Mouse (Mus musculus) Patski (cell line): ENCODE measurements around the gene Tnni3k. TPM values are rescaled to one million over a fixed set of nuclear protein-coding genes. Genes with fewer than 3 reads are reported as not detected.

Source experiments
- ATAC-seq: fragments of 100-300 bp; one replicate; pipeline ENCODE4 v1.8.0; 2021
- CTCF ChIA-PET: fragments of 350-600 bp; sonication (Branson Sonifier 250); formaldehyde crosslinking; loops from one replicate; lab custom pipeline; 2022; ENCODE audit warnings: inconsistent platforms; lab: Charles Lee
- POLR2A ChIA-PET: fragments of 350-600 bp; sonication (Branson Sonifier 250); formaldehyde crosslinking; loops from one replicate; lab custom pipeline; 2022; ENCODE audit warnings: antibody characterized with exemption, inconsistent platforms; lab: Charles Lee
- DNase-seq: peaks from one replicate; pipeline ENCODE4 v3.0.0-alpha.2; 2011; ENCODE audit warnings: low read depth, low spot score
- H3K27me3 ChIP-seq: fragments of 371-371 bp; one replicate; pipeline ENCODE4 v1.5.1; 2021
- CTCF ChIP-seq: fragments of 100-300 bp; IDR thresholded peaks from one replicate; pipeline ENCODE4 v1.5.1; 2021
- in situ Hi-C: fragments of 300-500 bp; cut with MboI; formaldehyde crosslinking; loops from 3 replicates; pipeline ENCODE4 v1.11.1; 2018; ENCODE audit warnings: low pct_unique_long_range_greater_than_20kb, mixed read lengths
- polyA plus RNA-seq: library from polyadenylated mRNA; unstranded; gene quantifications from one replicate; pipeline ENCODE4 v1.2.3, GENCODE M21; 2021

The Tnni3k gene
- polyA plus RNA-seq, 1 experiment from 2014 or later, result not detected

- ATAC-seq (no peak), DNase-seq (no peak)
- H3K27me3 ChIP-seq, result no peaks in the 10 kb centered on the region
- CTCF ChIA-PET, result interaction anchor here (1.5 kb wide), 1 partner anchor 29 kb away, joined by 3 read pairs; no protein-coding TSS in a partner anchor
- in situ Hi-C loops, result no loop called here
- POLR2A ChIA-PET, result interaction anchor here (0.6 kb wide), 1 partner anchor 16 kb away, joined by 3 read pairs; no protein-coding TSS in a partner anchor
- no peak for TF ChIP-seq CTCF
Observed at GRCm38 (mm10) chr3:154953088-154953487, 102.1 kb downstream of the Tnni3k start.

GRCm38 (mm10) chr3:154949551-154949950, 105.7 kb downstream of the Tnni3k start:
- ChIA-PET CTCF (no interaction called here), POLR2A (no interaction called here)
- H3K27me3 ChIP-seq, result no peaks in the 10 kb centered on the region
- ATAC-seq (no peak), DNase-seq (no peak)
- in situ Hi-C loops, result no loop called here
- no peak for TF ChIP-seq CTCF

- ChIA-PET POLR2A (no interaction called here), CTCF (no interaction called here)
- DNase-seq (no peak), ATAC-seq (no peak)
- no peak for TF ChIP-seq CTCF
- no peaks in the 10 kb centered on the region for H3K27me3 ChIP-seq
- in situ Hi-C loops, result no loop called here
Observed at GRCm38 (mm10) chr3:154945688-154946161, 109.5 kb downstream of the Tnni3k start.

DNA sequence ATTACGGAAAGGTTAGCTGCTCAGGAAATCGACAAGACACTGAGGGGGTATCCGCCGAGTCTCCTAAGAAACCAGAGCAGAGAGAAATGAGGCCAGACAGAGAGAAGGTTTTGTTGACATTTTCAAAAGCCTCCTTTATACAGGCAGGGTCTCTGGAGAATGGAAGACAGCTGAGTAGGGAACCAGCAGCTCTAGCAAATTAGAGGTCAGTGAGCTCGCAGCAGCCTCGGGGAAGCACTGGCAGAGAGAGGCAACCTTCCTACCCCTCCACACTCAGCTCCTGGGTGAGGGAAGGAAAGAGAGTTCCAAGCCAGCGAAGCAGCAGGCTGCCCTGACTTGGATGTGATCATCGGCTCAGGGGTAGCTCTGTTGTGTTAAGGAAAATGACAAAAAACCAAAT, 127.5 kb downstream of the Tnni3k start:
- ATAC-seq (no peak), DNase-seq (no peak)
- no peaks in the 10 kb centered on the region for H3K27me3 ChIP-seq
- POLR2A ChIA-PET, result no interaction called here
- CTCF ChIA-PET, result interaction anchor here (1.1 kb wide), 1 partner anchor 40 kb away, joined by 3 read pairs; no protein-coding TSS in a partner anchor
- no peak for TF ChIP-seq CTCF
- in situ Hi-C loops, result no loop called here

DNA sequence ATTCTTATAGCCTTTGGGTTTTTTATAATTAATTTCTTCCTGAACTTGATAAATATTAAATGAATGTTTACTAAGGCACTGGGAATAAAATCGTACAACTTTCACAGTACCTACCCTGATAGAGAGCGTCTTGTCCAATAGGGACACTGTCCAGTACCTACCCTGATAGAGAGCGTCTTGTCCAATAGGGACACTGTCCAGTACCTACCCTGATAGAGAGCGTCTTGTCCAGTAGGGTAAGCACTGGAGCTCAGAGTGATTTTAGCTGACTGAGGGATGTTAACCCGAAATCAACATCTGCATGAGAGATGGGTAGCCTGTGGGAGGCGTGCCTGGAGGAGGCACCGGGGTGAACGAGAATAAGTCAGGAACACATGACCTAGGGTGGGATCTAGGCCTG, 130.3 kb downstream of the Tnni3k start:
- DNase-seq, result no peak
- in situ Hi-C loops, result no loop called here
- no peaks in the 10 kb centered on the region for H3K27me3 ChIP-seq
- ChIA-PET CTCF (interaction anchor here (1.5 kb wide), 1 partner anchor 29 kb away, joined by 3 read pairs; no protein-coding TSS in a partner anchor), POLR2A (no interaction called here)
- no peak for TF ChIP-seq CTCF
- ATAC-seq, result no peak

DNA sequence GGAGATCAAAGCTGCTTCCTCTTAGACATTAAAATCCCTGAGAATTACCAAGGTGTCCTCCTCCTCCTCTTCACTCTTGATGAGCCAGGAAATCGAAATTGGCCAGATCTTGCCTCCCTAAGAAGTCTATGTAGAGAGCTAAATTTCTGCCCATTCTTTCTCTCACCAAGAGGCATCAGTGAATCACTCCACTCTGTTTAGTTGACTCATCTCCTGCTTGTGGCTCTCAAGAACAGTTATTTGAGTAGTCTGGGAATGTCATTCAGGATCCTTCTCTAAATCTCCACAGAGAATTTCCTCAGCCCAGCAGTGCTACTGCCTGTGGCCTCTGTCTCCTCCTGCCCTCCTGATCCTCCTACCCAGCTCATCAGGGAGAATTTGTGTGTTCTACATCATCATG, 139.6 kb downstream of the Tnni3k start:
- CTCF ChIA-PET, result no interaction called here

DNA sequence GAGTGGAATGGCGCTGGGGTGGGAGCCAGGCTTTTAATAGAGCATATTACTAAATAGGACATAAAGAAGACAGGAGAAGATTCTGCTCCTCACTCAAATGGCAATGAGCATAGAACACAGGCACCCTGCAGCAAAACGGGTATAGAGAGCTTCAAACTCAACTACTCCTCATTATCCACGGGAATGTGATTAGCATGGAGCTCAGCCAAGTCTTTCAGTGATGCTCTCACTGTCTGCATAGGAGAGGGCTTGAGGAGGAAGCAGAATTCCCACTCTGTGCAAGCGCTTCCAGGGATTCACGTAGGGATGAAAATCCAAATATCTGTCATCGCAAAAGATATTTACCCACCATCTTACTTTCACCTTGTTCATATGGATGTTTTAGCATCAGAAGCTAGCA, 141.6 kb downstream of the Tnni3k start:
- ATAC-seq (no peak), DNase-seq (no peak)
- CTCF ChIA-PET, result interaction anchor here (1.4 kb wide), 1 partner anchor 20 kb away, joined by 3 read pairs; no protein-coding TSS in a partner anchor
- no peak for TF ChIP-seq CTCF
- H3K27me3 ChIP-seq, result no peaks in the 10 kb centered on the region
- POLR2A ChIA-PET, result no interaction called here
- in situ Hi-C loops, result no loop called here

More for the DNA sequence above, 139.6 kb downstream of the Tnni3k start:
- POLR2A ChIA-PET, result no interaction called here
- DNase-seq (no peak), ATAC-seq (no peak)
- TF ChIP-seq CTCF, result no peak
- in situ Hi-C loops, result no loop called here
- no peaks in the 10 kb centered on the region for H3K27me3 ChIP-seq

GRCm38 (mm10) chr3:154896737-154897136, 158.5 kb downstream of the Tnni3k start:
- TF ChIP-seq CTCF, result peak; percentile 71
- in situ Hi-C loops, result loop anchor here (10.0 kb wide), 1 partner anchor 242 kb away; no protein-coding TSS in a partner anchor
- ATAC-seq, result no peak
- DNase-seq, result no peak
- ChIA-PET CTCF (interaction anchor here (0.9 kb wide), 1 partner anchor 68 kb away, joined by 3 read pairs; no protein-coding TSS in a partner anchor), POLR2A (no interaction called here)
- H3K27me3 ChIP-seq, result no peaks in the 10 kb centered on the region

DNA sequence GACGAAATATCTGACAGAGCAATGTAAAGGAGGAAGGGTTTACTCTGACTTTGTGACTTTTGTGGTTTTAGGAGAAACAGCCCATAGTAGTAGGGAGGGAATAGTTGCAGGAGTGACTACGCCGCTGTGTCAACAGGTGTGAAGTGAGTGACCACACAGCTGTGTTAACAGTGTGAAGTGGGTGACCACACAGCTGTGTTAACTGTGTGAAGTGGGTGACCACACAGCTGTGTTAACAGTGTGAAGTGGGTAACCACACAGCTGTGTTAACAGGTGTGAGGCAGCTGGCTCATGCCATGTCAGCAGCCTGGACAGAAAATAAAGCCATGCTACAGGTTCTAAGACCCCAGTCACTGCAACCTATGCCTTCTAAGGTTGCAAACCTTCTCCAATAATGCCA, 162.0 kb downstream of the Tnni3k start:
- POLR2A ChIA-PET, result no interaction called here
- no peak for ATAC-seq
- TF ChIP-seq CTCF, result no peak

DNA sequence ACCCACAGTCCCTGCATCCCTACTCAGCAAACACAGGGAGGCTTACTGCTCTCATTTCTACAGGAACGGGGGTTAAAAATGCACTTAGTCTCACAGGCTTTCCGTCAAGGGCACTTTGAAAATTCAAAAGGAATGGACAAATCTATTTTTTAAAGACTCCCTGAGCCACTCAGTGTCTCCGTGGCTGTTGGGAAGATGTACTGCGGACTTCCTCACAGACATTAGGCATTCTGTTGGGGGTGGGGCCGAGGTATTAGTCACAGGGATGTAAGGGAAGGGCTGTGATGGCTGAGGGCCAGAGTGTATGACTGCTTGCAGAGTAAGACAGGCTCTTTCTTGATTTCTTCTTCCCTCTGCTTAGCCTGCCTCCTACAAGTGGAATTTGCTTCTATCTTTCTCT, 169.8 kb downstream of the Tnni3k start:
- DNase-seq (no peak), ATAC-seq (peak; percentile 24)
- no peaks in the 10 kb centered on the region for H3K27me3 ChIP-seq
- in situ Hi-C loops, result no loop called here
- CTCF ChIA-PET, result no interaction called here
- TF ChIP-seq CTCF, result no peak
- POLR2A ChIA-PET, result no interaction called here

More for the DNA sequence above, 162.0 kb downstream of the Tnni3k start:
- in situ Hi-C loops, result loop anchor here (10.0 kb wide), 1 partner anchor 238 kb away; no protein-coding TSS in a partner anchor
- H3K27me3 ChIP-seq, result no peaks in the 10 kb centered on the region
- no peak for DNase-seq
- CTCF ChIA-PET, result interaction anchor here (0.7 to 1.1 kb wide), 2 partner anchors 12 to 20 kb away, joined by 3 read pairs; no protein-coding TSS in a partner anchor

DNA sequence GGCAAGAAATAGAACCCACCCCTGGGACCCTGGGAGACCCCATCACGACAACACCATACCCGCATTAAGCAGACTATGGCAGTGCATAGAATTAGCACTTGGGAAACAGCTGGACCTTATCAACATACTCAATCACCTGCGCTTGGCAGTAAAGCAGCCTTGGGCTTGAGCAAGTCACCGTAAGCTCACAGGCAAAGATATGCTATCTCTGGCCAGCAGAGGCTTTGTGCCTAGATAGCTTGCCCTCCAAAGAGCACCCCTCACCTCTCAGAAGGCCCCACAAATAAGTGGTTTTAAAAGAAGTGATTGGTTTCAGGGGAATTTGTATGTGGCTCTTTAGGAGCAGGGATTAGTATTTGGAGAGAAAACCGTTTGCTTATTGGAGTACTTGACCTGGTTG, 170.2 kb downstream of the Tnni3k start:
- ATAC-seq, result no peak
- ChIA-PET POLR2A (no interaction called here), CTCF (no interaction called here)
- in situ Hi-C loops, result no loop called here
- no peak for DNase-seq
- no peaks in the 10 kb centered on the region for H3K27me3 ChIP-seq
- TF ChIP-seq CTCF, result no peak
